Mouse (Mus musculus) forebrain, embryonic 10.5 days (tissue): ENCODE measurements at regions not wholly inside any gene's neighbourhood (a gene's known extent, or its start where the extent isn't known, plus 50 kb on each side); places are given as distances from the start of the nearest gene placed in this dataset.

Experiments used
- DNase-seq: peaks from one replicate; pipeline ENCODE4 v3.0.0-alpha.2; 2017; ENCODE audit warnings: low spot score; ENCODE audit errors: extremely low spot score
- H3K27ac ChIP-seq: fragments of 300-500 bp; sonication (generic); 2 replicates; pipeline ENCODE4 v1.5.1; 2016; ENCODE audit warnings: mild to moderate bottlenecking
- H3K27me3 ChIP-seq: fragments of 300-500 bp; sonication (generic); 2 replicates; pipeline ENCODE4 v1.6.1; 2016; ENCODE audit warnings: mild to moderate bottlenecking; ENCODE audit not compliant: poor library complexity, severe bottlenecking
- H3K36me3 ChIP-seq: fragments of 300-500 bp; sonication (generic); replicated peaks from 2 replicates; pipeline ENCODE4 v1.6.1; 2016; ENCODE audit warnings: mild to moderate bottlenecking, moderate library complexity
- H3K4me1 ChIP-seq: fragments of 300-500 bp; sonication (generic); 2 replicates; pipeline ENCODE4 v1.6.1; 2016
- H3K4me3 ChIP-seq: fragments of 300-500 bp; sonication (generic); 2 replicates; pipeline ENCODE4 v1.5.1; 2016; ENCODE audit warnings: mild to moderate bottlenecking, moderate library complexity
- H3K9me3 ChIP-seq: fragments of 300-500 bp; sonication (generic); 2 replicates; pipeline ENCODE4 v1.6.1; 2016; ENCODE audit warnings: mild to moderate bottlenecking, moderate library complexity
- WGBS: fragments of 180-500 bp; shearing (Covaris S2); methylation state at CpG from one replicate; pipeline ENCODE4 v1.1.7; 2016; 5-methylcytosine and 5-hydroxymethylcytosine counted together

DNA sequence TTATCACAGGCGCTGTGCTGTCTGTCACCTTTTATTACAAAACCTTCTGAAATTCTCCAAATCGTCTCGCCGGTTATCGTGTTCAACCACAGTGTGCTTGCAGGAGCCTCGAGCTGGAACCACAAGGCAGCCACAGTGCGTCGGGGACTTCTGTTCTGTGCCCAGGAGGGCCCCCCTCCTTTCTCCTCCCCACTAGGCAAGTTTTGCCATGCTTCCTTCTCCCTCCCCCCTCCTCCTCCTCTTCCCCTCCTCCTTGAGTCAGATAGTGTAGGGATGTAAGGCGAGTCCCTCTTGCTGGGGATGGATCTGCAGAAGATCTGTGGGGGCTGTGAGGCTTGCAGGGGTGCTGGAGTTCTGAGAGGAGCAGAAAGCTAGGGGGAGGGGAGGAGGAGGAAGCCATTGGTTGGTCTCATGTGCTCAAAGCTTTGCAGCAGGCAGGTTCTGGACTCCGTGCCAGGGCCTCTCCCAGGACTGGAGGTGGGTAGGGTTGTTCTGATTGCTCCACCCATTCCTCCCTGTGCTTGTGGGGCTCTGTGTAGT is 262.5 kb downstream of the Uaca start:
- Histone ChIP-seq H3K9me3 (peaks cover 11% of the 10 kb centered on the region; the same call in 1 of the 2 replicates), H3K27ac (peak overlapping the region; percentile 48), H3K4me3 (no peak overlapping the region), H3K36me3 (0 out of 2 replicates have a peak, but pooled peaks cover 3% of the 10 kb centered on the region), H3K27me3 (peaks cover 60% of the 10 kb centered on the region), H3K4me1 (peaks cover 36% of the 10 kb centered on the region)
- DNase-seq = no peak
- WGBS = 67% methylated on average over 10 of the region's 10 CpGs

DNA sequence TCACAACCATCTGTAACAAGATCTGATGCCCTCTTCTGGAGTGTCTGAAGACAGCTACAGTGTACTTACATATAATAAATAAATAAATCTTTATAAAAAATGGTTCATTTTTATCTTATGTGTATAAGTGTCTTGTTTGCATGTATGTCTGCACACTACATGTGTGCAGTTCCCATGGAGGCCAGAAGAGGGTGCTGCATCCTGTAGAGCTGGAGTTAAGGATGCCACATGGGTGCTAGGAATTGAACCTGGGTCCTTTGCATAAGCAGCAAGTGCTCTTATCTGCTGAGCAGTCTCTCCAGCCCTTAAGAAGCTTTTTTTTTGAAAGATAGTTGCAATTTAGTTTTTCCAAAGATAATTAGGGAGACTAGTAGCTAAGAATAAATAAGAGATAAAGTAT is 264.9 kb downstream of the Uaca start:
- Histone ChIP-seq H3K4me1 (peaks cover 27% of the 10 kb centered on the region), H3K36me3 (0 out of 2 replicates have a peak, but pooled peaks cover 3% of the 10 kb centered on the region), H3K27me3 (peaks cover 69% of the 10 kb centered on the region), H3K27ac (no peak overlapping the region), H3K9me3 (peaks cover 11% of the 10 kb centered on the region; the same call in 1 of the 2 replicates), H3K4me3 (no peak overlapping the region)
- no peak for DNase-seq

DNA sequence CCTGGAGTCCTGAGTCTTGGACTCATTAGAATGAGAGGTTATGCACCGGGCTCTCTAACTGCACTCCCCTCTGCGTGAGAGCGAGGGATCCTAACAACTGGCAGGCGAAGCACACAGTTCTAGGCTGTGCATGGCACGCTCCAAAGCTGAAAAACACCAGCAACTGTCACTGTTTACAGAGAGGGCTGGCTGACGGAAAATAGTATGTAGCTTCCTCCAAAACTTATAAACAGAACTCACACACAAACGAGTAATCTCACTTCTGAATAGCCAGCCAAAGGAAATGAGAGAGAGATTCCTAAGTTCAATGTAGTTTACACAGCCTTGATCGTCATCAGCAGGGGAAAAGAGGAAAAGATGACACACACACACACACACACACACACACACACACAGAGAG is 266.6 kb downstream of the Uaca start:
- no peak overlapping the region for H3K4me3 ChIP-seq
- peaks cover 20% of the 10 kb centered on the region for H3K4me1 ChIP-seq
- 83% methylated on average over 8 of the region's 8 CpGs for WGBS
- H3K27ac ChIP-seq = no peak overlapping the region
- H3K9me3 ChIP-seq = peaks cover 11% of the 10 kb centered on the region; the same call in 1 of the 2 replicates
- peaks cover 69% of the 10 kb centered on the region for H3K27me3 ChIP-seq
- DNase-seq = no peak
- H3K36me3 ChIP-seq = 0 out of 2 replicates have a peak, but pooled peaks cover 3% of the 10 kb centered on the region

DNA sequence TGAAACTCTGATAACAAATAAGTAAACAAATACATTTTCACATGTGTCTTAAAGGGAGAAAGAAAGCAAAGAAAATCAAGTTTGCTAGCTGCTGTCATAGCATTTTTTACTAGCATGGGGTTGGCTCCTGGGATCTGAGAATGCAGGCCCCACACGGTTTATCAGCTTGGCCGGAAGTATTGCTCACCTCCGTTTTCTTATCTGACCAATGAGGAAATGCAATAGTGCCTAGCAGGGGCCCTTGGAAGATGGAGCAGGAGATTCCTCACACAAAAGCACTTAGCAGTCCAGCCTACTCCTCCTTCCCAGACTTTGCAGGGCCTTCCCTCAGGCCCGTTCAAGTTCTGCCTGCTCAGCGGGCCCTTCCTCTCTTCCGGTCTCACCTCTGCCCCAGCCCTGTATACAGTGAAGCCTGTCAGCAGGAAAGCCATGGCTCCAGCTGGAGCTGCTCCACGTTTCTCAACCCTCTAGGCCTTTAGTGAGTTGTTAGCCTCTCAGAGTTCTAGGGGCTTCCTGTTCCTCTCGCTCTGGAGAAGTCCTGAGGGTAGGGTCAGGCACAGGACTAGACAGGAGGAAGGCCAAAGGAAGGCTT is 270.5 kb downstream of the Uaca start:
- WGBS = 77% methylated on average over 8 of the region's 8 CpGs
- H3K4me1 ChIP-seq = peaks cover 19% of the 10 kb centered on the region
- DNase-seq = no peak
- H3K36me3 ChIP-seq = 0 out of 2 replicates have a peak, but pooled peaks cover 3% of the 10 kb centered on the region
- H3K4me3 ChIP-seq = no peak overlapping the region
- H3K27me3 ChIP-seq = peaks cover 80% of the 10 kb centered on the region
- H3K27ac ChIP-seq = peak overlapping the region; percentile 41; the same call in 1 of the 2 replicates
- peaks cover 5% of the 10 kb centered on the region; the same call in 1 of the 2 replicates for H3K9me3 ChIP-seq

DNA sequence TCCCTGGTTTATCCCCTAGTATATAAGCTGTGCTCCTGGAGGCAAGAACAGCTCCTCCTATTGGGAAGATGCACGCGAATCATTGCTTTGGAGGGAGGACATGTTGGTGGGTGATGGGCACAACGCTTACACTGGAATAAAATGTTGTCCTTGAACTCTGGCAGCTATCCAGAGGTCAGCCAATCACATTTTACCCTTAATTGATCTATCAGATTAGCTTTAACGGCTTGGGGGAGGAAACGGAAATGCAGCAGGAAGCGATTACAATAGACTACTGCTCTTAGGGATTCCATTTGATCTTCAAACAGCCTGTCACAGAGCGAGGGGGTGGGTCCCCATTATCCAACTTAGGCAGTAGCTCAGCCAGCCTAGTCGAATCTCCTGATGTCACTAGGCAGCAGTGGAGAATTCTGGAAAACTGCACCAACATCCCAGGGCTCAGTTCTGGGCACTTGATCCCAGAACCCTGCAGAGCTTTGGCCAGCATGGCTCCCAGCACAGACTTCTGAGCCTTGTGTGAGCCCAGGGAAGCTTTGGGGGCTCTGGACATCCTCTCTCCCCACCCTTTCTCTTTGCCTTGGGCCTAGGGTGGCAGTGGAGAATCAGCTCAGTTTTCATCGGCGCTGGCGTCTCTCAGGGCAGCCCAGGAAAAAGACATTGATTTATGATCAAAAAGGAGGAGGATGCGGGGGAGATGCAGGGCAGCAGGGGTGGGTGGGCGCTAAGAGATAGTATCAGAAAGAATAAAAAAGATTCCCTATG is 275.4 kb downstream of the Uaca start:
- H3K4me3 ChIP-seq = no peak overlapping the region
- H3K27me3 ChIP-seq = peaks cover 95% of the 10 kb centered on the region
- 39% methylated on average over 13 of the region's 13 CpGs for WGBS
- DNase-seq = no peak
- 0 out of 2 replicates have a peak overlapping the region, but pooled peaks have one; percentile 51 for H3K27ac ChIP-seq
- peaks cover 40% of the 10 kb centered on the region for H3K4me1 ChIP-seq
- no peaks in the 10 kb centered on the region for H3K9me3 ChIP-seq
- H3K36me3 ChIP-seq = no peaks in the 10 kb centered on the region

DNA sequence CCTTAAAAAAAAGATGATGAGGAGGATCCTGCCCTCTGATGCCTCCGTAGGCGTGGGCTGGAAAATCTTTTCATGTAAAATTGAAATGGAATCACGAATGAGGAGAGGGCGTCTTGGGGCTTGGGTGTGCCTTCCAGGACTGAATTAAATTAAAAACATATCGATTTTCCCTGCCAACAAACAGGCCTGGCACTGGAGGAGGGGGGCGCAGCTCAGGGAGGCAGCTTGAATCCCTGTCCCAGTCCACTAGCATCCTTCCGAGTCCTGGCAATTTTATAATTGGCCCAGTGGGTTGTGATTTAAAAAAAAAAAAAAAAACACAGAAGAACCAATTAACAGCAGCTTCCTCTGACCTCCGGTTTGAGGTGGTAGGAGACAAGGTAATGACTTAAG is 276.0 kb downstream of the Uaca start:
- Histone ChIP-seq H3K27ac (no peak overlapping the region), H3K4me3 (no peak overlapping the region), H3K27me3 (peaks cover 95% of the 10 kb centered on the region), H3K9me3 (no peaks in the 10 kb centered on the region), H3K4me1 (peaks cover 40% of the 10 kb centered on the region), H3K36me3 (no peaks in the 10 kb centered on the region)
- DNase-seq = no peak
- WGBS = 46% methylated on average over 8 of the region's 8 CpGs

DNA sequence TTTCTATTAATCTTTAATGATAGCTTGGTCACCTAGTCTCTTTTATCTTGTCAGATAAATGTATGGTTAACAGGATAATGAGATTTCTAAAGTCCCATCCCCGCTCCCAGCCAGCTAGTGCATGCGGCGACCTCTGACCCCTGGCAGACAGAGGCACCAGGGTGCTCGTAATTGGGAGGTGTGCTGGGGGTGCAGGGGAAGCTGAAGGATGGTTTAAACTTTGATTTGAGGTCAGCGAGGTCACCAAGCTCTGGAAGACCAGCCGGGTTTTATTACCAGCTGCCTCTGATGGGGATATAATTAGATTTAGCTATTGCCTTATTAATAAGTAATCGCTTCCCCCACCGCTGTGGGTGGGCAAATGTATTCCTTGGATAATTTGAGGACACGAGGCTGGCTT is 276.5 kb downstream of the Uaca start:
- no peaks in the 10 kb centered on the region for H3K36me3 ChIP-seq
- no peak for DNase-seq
- 17% methylated on average over 9 of the region's 9 CpGs for WGBS

DNA sequence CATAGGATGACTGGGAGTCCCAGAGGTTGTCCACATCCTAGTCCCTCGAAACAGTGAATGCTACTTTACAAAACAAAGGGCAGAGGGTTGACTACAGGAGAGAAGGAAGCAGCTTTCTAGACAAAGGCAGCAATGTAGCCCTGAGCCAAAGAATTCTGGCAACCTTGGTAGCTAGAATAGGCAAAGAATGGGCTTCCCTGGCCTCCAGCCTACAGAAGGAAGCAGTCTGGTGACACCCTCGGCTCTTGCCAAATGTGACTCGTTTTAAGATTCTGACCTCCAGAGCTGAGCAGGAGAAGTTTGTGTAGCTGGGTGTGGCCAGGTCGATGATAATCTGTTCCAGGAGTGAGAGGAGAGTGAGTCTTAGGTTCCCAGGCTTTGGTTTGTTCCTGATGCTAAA is 279.1 kb downstream of the Uaca start:
- no peaks in the 10 kb centered on the region for H3K9me3 ChIP-seq
- H3K27ac ChIP-seq = no peak overlapping the region
- 59% methylated on average over 4 of the region's 4 CpGs for WGBS
- no peaks in the 10 kb centered on the region for H3K36me3 ChIP-seq
- H3K27me3 ChIP-seq = peaks cover 93% of the 10 kb centered on the region
- no peak for DNase-seq
- H3K4me1 ChIP-seq = peaks cover 35% of the 10 kb centered on the region
- H3K4me3 ChIP-seq = no peak overlapping the region

More for the DNA sequence above, 276.5 kb downstream of the Uaca start:
- Histone ChIP-seq H3K4me1 (peaks cover 40% of the 10 kb centered on the region), H3K4me3 (no peak overlapping the region), H3K27me3 (peaks cover 95% of the 10 kb centered on the region), H3K9me3 (no peaks in the 10 kb centered on the region), H3K27ac (no peak overlapping the region)

DNA sequence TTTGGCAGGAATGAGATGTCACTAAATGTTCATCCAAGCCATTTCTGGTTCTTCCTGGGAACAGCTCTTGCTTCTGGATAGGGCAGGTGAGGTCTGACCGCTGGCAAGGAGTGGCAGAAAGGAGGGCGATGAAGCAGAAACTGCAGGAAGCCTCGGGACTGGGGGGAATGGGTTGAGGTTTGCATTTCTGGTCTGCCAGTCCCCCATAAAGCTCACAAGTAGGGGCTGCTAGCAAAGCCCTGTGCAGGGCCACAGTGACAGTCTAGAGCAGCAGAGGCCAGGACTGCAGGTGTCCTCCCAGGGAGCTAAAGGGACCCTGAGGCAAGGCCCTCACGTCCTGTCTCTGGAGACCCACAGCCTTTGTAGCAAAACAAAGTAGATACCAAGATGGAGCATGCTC is 280.7 kb downstream of the Uaca start:
- Histone ChIP-seq H3K27ac (no peak overlapping the region; the same call in 1 of the 2 replicates), H3K9me3 (no peaks in the 10 kb centered on the region), H3K36me3 (no peaks in the 10 kb centered on the region), H3K27me3 (peaks cover 85% of the 10 kb centered on the region), H3K4me1 (peaks cover 21% of the 10 kb centered on the region), H3K4me3 (no peak overlapping the region)
- WGBS = 70% methylated on average over 4 of the region's 4 CpGs
- DNase-seq = no peak

DNA sequence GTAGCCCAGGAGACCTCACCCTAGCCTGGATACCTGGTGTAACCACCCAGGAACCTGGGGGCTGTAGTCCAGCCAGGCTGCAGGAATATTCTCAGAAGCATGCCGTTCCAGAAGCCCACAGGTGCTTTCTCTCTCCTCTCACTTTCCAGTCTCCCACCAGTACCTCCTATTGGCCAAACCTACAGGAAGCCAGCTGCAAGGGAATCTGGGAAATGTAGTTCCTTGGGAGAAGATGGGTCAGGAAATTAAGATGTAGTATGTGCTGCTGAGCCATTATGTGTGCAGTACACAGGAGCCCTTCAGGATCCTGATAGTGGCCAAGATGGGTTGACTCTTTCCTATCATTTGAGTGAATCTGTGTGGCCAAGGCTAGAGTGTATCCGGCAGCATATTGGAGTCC is 282.8 kb downstream of the Uaca start:
- WGBS = 62% methylated on average over 2 of the region's 2 CpGs
- Histone ChIP-seq H3K27ac (no peak overlapping the region), H3K36me3 (no peaks in the 10 kb centered on the region), H3K27me3 (peaks cover 80% of the 10 kb centered on the region), H3K9me3 (no peaks in the 10 kb centered on the region), H3K4me3 (no peak overlapping the region), H3K4me1 (peaks cover 10% of the 10 kb centered on the region)
- no peak for DNase-seq

DNA sequence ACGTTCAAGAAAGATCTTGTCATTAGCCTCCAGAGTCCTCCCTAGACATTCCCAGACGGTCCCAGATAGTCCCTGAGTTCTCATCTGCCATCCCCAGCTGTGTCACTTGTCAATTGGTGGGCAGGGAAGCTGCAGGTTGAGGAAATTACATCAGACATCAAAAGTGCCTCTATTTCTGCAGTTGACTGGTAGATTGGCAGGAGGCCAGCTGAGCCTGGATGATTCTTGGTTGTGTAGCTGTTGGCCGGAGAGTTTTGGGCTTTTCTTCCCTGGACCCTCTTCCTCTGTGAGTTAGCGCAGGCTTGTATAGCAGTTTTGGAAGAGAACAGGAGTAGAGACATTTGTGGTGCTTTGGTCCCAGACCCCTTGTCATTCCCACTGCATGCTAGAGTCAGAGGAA is 283.5 kb downstream of the Uaca start:
- no peaks in the 10 kb centered on the region for H3K36me3 ChIP-seq
- no peak overlapping the region for H3K4me3 ChIP-seq
- H3K9me3 ChIP-seq = no peaks in the 10 kb centered on the region
- no peak overlapping the region for H3K27ac ChIP-seq
- DNase-seq = no peak
- H3K4me1 ChIP-seq = peaks cover 10% of the 10 kb centered on the region
- WGBS = 83% methylated on average over 4 of the region's 4 CpGs
- peaks cover 80% of the 10 kb centered on the region for H3K27me3 ChIP-seq

DNA sequence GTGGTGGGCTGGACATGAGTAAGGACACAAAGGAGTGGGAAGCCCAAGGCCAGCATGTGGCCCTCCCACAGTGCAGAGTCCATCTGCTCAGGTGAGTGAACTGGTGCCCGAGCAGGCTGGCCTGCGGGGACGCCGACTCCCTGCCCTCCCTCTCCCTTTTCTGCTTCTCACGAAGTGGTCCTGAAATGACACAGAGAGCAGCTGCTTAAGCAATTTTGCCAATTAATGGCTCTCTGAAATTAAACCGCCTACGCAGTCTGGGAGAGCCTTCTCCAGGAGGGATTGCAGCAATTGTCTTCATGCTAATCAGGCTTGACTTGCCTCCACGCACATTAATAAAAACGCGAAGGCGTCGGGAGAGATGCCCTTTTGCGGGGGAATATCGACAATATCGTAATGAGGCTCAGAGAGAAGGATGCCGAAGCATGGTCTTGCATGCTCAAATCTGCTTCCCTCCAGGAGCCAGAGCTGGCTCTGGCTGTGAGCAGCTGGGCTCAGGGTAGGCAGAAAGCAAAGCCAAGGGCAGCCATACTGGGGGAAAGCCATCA is 287.2 kb downstream of the Uaca start:
- peak overlapping the region; percentile 40; the same call in 1 of the 2 replicates for H3K27ac ChIP-seq
- peaks cover 72% of the 10 kb centered on the region for H3K27me3 ChIP-seq
- no peaks in the 10 kb centered on the region for H3K36me3 ChIP-seq
- DNase-seq = no peak
- no peak overlapping the region for H3K4me3 ChIP-seq
- WGBS = 65% methylated on average over 16 of the region's 16 CpGs
- H3K9me3 ChIP-seq = no peaks in the 10 kb centered on the region
- peaks cover 18% of the 10 kb centered on the region for H3K4me1 ChIP-seq
